Mouse (Mus musculus) embryonic facial prominence, embryonic 13.5 days (tissue): ENCODE measurements around the gene Prpsap1. TPM values are rescaled to one million over a fixed set of nuclear protein-coding genes. Genes with fewer than 3 reads are reported as not detected.
A peak's percentile ranks its signal among the peaks of the same experiment; 100 is the strongest.
"Not testable (repeated sequence)": the region's sequence is repeated elsewhere in the genome, so short reads cannot be mapped to it uniquely, and the experiment has no call there.

Source experiments
- ATAC-seq: fragments of 200-750 bp; cut with Nextera tagmentation; 2 replicates; pipeline ENCODE4 v1.8.0; 2017; ENCODE audit warnings: low read depth; ENCODE audit not compliant: insufficient number of reproducible peaks, insufficient read depth, low FRiP score, low TSS enrichment
- H3K27ac ChIP-seq: fragments of 300-500 bp; sonication (generic); 2 replicates; pipeline ENCODE4 v1.5.1; 2015; ENCODE audit warnings: moderate library complexity, mild to moderate bottlenecking, inconsistent platforms
- H3K27me3 ChIP-seq: fragments of 300-500 bp; sonication (generic); 2 replicates; pipeline ENCODE4 v1.6.1; 2015; ENCODE audit warnings: mild to moderate bottlenecking, inconsistent platforms
- H3K36me3 ChIP-seq: fragments of 300-500 bp; sonication (generic); 2 replicates; pipeline ENCODE4 v1.6.1; 2015; ENCODE audit warnings: mild to moderate bottlenecking, inconsistent platforms
- H3K4me1 ChIP-seq: fragments of 300-500 bp; sonication (generic); 2 replicates; pipeline ENCODE4 v1.6.1; 2015; ENCODE audit warnings: inconsistent platforms
- H3K4me2 ChIP-seq: fragments of 300-500 bp; sonication (generic); 2 replicates; pipeline ENCODE4 v1.6.1; 2015; ENCODE audit warnings: moderate library complexity, mild to moderate bottlenecking, inconsistent platforms
- H3K4me3 ChIP-seq: fragments of 300-500 bp; sonication (generic); 2 replicates; pipeline ENCODE4 v1.5.1; 2015; ENCODE audit warnings: mild to moderate bottlenecking, inconsistent platforms
- H3K9ac ChIP-seq: fragments of 300-500 bp; sonication (generic); 2 replicates; pipeline ENCODE4 v1.6.1; 2015; ENCODE audit warnings: mild to moderate bottlenecking, inconsistent platforms
- H3K9me3 ChIP-seq: fragments of 300-500 bp; sonication (generic); 2 replicates; pipeline ENCODE4 v1.6.1; 2016; ENCODE audit warnings: inconsistent platforms
- WGBS: fragments of 180-500 bp; shearing (Covaris S2); methylation state at CpG from one replicate; pipeline ENCODE4 v1.1.7; 2015; ENCODE audit warnings: mixed read lengths; 5-methylcytosine and 5-hydroxymethylcytosine counted together
- polyA plus RNA-seq: library from polyadenylated mRNA; unstranded; fragments of >200 nt; fragmentation: Nextera tagmentation; extraction: Ambion mirVana; gene quantifications from 2 replicates; pipeline ENCODE4 v1.2.1, GENCODE M21; 2015

Gene Prpsap1
- polyA plus RNA-seq, 1 experiment from 2014 or later = 186 TPM

- H3K4me3 ChIP-seq = no peak overlapping the region
- H3K4me1 ChIP-seq = peaks cover 12% of the 10 kb centered on the region
- no peaks in the 10 kb centered on the region for H3K9me3 ChIP-seq
- no peak overlapping the region for H3K4me2 ChIP-seq
- no peaks in the 10 kb centered on the region for H3K36me3 ChIP-seq
- 61% methylated on average over 13 of the region's 13 CpGs for WGBS
- no peak for ATAC-seq
- 0 out of 2 replicates have a peak overlapping the region, but pooled peaks have one; percentile 27 for H3K9ac ChIP-seq
- no peaks in the 10 kb centered on the region for H3K27me3 ChIP-seq
- no peak overlapping the region for H3K27ac ChIP-seq
These were observed 622 bp upstream of the Prpsap1 start for GRCm38 (mm10) chr11:116494474-116495174.

GRCm38 (mm10) chr11:116493191-116493590 is 811 bp downstream of the Prpsap1 start:
- ATAC-seq = no peak
- Histone ChIP-seq H3K27me3 (no peaks in the 10 kb centered on the region), H3K4me1 (peaks cover 16% of the 10 kb centered on the region), H3K36me3 (0 out of 2 replicates have a peak, but pooled peaks cover under 1% of the 10 kb centered on the region), H3K4me3 (no peak overlapping the region), H3K9ac (no peak overlapping the region), H3K9me3 (no peaks in the 10 kb centered on the region), H3K27ac (no peak overlapping the region), H3K4me2 (no peak overlapping the region)
- 83% methylated on average over 5 of the region's 5 CpGs for WGBS

GRCm38 (mm10) chr11:116492507-116492906 is 1.5 kb downstream of the Prpsap1 start:
- not testable (repeated sequence) for H3K27me3 ChIP-seq, H3K27ac ChIP-seq, H3K4me2 ChIP-seq, H3K9me3 ChIP-seq, H3K36me3 ChIP-seq, H3K9ac ChIP-seq, H3K4me3 ChIP-seq, ATAC-seq
- H3K4me1 ChIP-seq = peaks cover 16% of the 10 kb centered on the region
- WGBS = 55% methylated on average over 1 of the region's 1 CpGs

GRCm38 (mm10) chr11:116491338-116491737 is 2.7 kb downstream of the Prpsap1 start:
- Histone ChIP-seq H3K4me2 (peak overlapping the region; percentile 67), H3K9ac (no peak overlapping the region), H3K27me3 (no peaks in the 10 kb centered on the region), H3K9me3 (no peaks in the 10 kb centered on the region), H3K4me3 (0 out of 2 replicates have a peak overlapping the region, but pooled peaks have one; percentile 100), H3K4me1 (peaks cover 16% of the 10 kb centered on the region), H3K27ac (no peak overlapping the region; the same call in 1 of the 2 replicates), H3K36me3 (peaks cover 18% of the 10 kb centered on the region)
- ATAC-seq = no peak
- 59% methylated on average over 6 of the region's 6 CpGs for WGBS

GRCm38 (mm10) chr11:116490232-116491107 is 3.5 kb downstream of the Prpsap1 start:
- Histone ChIP-seq H3K27ac (peak overlapping the region; percentile 91), H3K4me1 (peaks cover 16% of the 10 kb centered on the region), H3K4me2 (peak overlapping the region; percentile 67), H3K36me3 (peaks cover 27% of the 10 kb centered on the region), H3K4me3 (peak overlapping the region; percentile 100), H3K9me3 (no peaks in the 10 kb centered on the region), H3K9ac (peak overlapping the region; percentile 98), H3K27me3 (no peaks in the 10 kb centered on the region)
- ATAC-seq = peak; percentile 91
- WGBS = under 1% methylated on average over 62 of the region's 62 CpGs

GRCm38 (mm10) chr11:116489771-116490231 is 4.2 kb downstream of the Prpsap1 start:
- H3K36me3 ChIP-seq = peaks cover 34% of the 10 kb centered on the region
- H3K4me1 ChIP-seq = peaks cover 16% of the 10 kb centered on the region
- WGBS = under 1% methylated on average over 39 of the region's 39 CpGs

GRCm38 (mm10) chr11:116488693-116489375 is 5.2 kb downstream of the Prpsap1 start:
- Histone ChIP-seq H3K4me1 (peaks cover 16% of the 10 kb centered on the region), H3K4me2 (peak overlapping the region; percentile 67), H3K27ac (no peak overlapping the region), H3K9ac (peak overlapping the region; percentile 98), H3K27me3 (no peaks in the 10 kb centered on the region), H3K4me3 (peak overlapping the region; percentile 100), H3K36me3 (peaks cover 42% of the 10 kb centered on the region), H3K9me3 (no peaks in the 10 kb centered on the region)
- WGBS = 74% methylated on average over 14 of the region's 14 CpGs
- no peak for ATAC-seq

More at GRCm38 (mm10) chr11:116489771-116490231, 4.2 kb downstream of the Prpsap1 start:
- Histone ChIP-seq H3K27ac (peak overlapping the region; percentile 91), H3K4me2 (peak overlapping the region; percentile 67), H3K4me3 (peak overlapping the region; percentile 100), H3K9me3 (no peaks in the 10 kb centered on the region), H3K27me3 (no peaks in the 10 kb centered on the region), H3K9ac (peak overlapping the region; percentile 98)
- 0 out of 2 replicates have a peak, but pooled peaks have one; percentile 28 for ATAC-seq

- no peak for ATAC-seq
- Histone ChIP-seq H3K4me3 (no peak overlapping the region; the same call in 1 of the 2 replicates), H3K27me3 (no peaks in the 10 kb centered on the region), H3K36me3 (peaks cover 48% of the 10 kb centered on the region), H3K9me3 (no peaks in the 10 kb centered on the region), H3K4me2 (no peak overlapping the region), H3K27ac (no peak overlapping the region), H3K4me1 (peaks cover 16% of the 10 kb centered on the region), H3K9ac (no peak overlapping the region)
These were observed 5.8 kb downstream of the Prpsap1 start for GRCm38 (mm10) chr11:116488207-116488606.

GRCm38 (mm10) chr11:116484261-116484660 is 9.7 kb downstream of the Prpsap1 start:
- Histone ChIP-seq H3K4me1 (peaks cover 8% of the 10 kb centered on the region), H3K27me3 (no peaks in the 10 kb centered on the region), H3K4me3 (no peak overlapping the region), H3K36me3 (peaks cover 85% of the 10 kb centered on the region), H3K9me3 (no peaks in the 10 kb centered on the region), H3K9ac (no peak overlapping the region), H3K4me2 (no peak overlapping the region), H3K27ac (no peak overlapping the region)
- ATAC-seq = no peak
- WGBS = 93% methylated on average over 8 of the region's 8 CpGs

- H3K9me3 ChIP-seq = no peaks in the 10 kb centered on the region
- H3K4me2 ChIP-seq = no peak overlapping the region
- ATAC-seq = no peak
- no peak overlapping the region for H3K27ac ChIP-seq
- no peak overlapping the region for H3K9ac ChIP-seq
- WGBS = 83% methylated on average over 7 of the region's 7 CpGs
- peaks cover 95% of the 10 kb centered on the region for H3K36me3 ChIP-seq
- H3K4me3 ChIP-seq = no peak overlapping the region
- no peaks in the 10 kb centered on the region for H3K27me3 ChIP-seq
- H3K4me1 ChIP-seq = no peaks in the 10 kb centered on the region
These were observed 12.2 kb downstream of the Prpsap1 start for GRCm38 (mm10) chr11:116481776-116482175.

GRCm38 (mm10) chr11:116480975-116481374 is 13.0 kb downstream of the Prpsap1 start:
- H3K9me3 ChIP-seq = no peaks in the 10 kb centered on the region
- WGBS = 95% methylated on average over 8 of the region's 8 CpGs
- ATAC-seq = no peak
- no peaks in the 10 kb centered on the region for H3K4me1 ChIP-seq
- H3K27ac ChIP-seq = no peak overlapping the region
- H3K27me3 ChIP-seq = no peaks in the 10 kb centered on the region
- H3K4me2 ChIP-seq = no peak overlapping the region
- H3K4me3 ChIP-seq = no peak overlapping the region
- H3K9ac ChIP-seq = no peak overlapping the region
- peaks cover 97% of the 10 kb centered on the region for H3K36me3 ChIP-seq
